Mouse (Mus musculus) limb, embryonic 14.5 days (tissue): Measurements from ENCODE around the gene Igf2bp1. TPM values are rescaled to one million over a fixed set of nuclear protein-coding genes. Genes with fewer than 3 reads are reported as not detected.

Experiments used
- ATAC-seq: fragments of 200-750 bp; cut with Nextera tagmentation; 2 replicates; pipeline ENCODE4 v1.8.0; 2017; ENCODE audit warnings: low read depth, moderate number of reproducible peaks, moderate TSS enrichment; ENCODE audit not compliant: low FRiP score
- DNase-seq: peaks from one replicate; pipeline ENCODE4 v3.0.0-alpha.2; 2015; ENCODE audit warnings: low spot score
- H3K27ac ChIP-seq: fragments of 300-500 bp; sonication (generic); replicated peaks from 2 replicates; pipeline ENCODE4 v1.5.1; 2014; ENCODE audit warnings: low read depth, mild to moderate bottlenecking, low read length, moderate library complexity, mixed read lengths
- H3K27me3 ChIP-seq: fragments of 300-500 bp; sonication (generic); 2 replicates; pipeline ENCODE4 v1.6.1; 2014; ENCODE audit warnings: low read length, mixed read lengths; ENCODE audit not compliant: control insufficient read depth, insufficient read depth
- H3K36me3 ChIP-seq: fragments of 300-500 bp; sonication (generic); 2 replicates; pipeline ENCODE4 v1.6.1; 2014; ENCODE audit warnings: mild to moderate bottlenecking, low read length, moderate library complexity, mixed read lengths; ENCODE audit not compliant: control insufficient read depth, insufficient read depth
- H3K4me1 ChIP-seq: fragments of 300-500 bp; sonication (generic); 2 replicates; pipeline ENCODE4 v1.6.1; 2014; ENCODE audit warnings: antibody characterized with exemption, low read length, mixed read lengths; ENCODE audit not compliant: control insufficient read depth, insufficient read depth
- H3K4me2 ChIP-seq: fragments of 300-500 bp; sonication (generic); replicated peaks from 2 replicates; pipeline ENCODE4 v1.6.1; 2014; ENCODE audit warnings: low read depth, mild to moderate bottlenecking, low read length, moderate library complexity; ENCODE audit not compliant: severe bottlenecking
- H3K4me3 ChIP-seq: fragments of 300-500 bp; sonication (generic); replicated peaks from 2 replicates; pipeline ENCODE4 v1.5.1; 2014; ENCODE audit warnings: low read length
- H3K9ac ChIP-seq: fragments of 300-500 bp; sonication (generic); 2 replicates; pipeline ENCODE4 v1.6.1; 2014; ENCODE audit warnings: mild to moderate bottlenecking, low read depth, low read length, moderate library complexity; ENCODE audit not compliant: severe bottlenecking
- H3K9me3 ChIP-seq: fragments of 300-500 bp; sonication (generic); 2 replicates; pipeline ENCODE4 v1.6.1; 2016; ENCODE audit warnings: low read length; ENCODE audit not compliant: control insufficient read depth
- POLR2A ChIP-seq: fragments of 200-500 bp; IDR thresholded peaks from 2 replicates; pipeline ENCODE4 v1.8.0; 2012; ENCODE audit warnings: inconsistent platforms, mild to moderate bottlenecking, moderate library complexity, borderline replicate concordance; ENCODE audit not compliant: insufficient read depth, insufficient read length; ENCODE audit errors: extremely low read depth
- WGBS: fragments of 180-500 bp; shearing (Covaris S2); extraction: QIAGEN DNeasy Blood & Tissue Kit; methylation state at CpG from one replicate; pipeline ENCODE4 v1.1.7; 2014; 5-methylcytosine and 5-hydroxymethylcytosine counted together
- polyA plus RNA-seq, 2 experiments: library from polyadenylated mRNA; depleted of rRNA in 1 of 2; stranded (reverse) in 1 of 2; unstranded in 1 of 2; fragments of >200 nt; fragmentation: Nextera tagmentation in 1 of 2; extraction: Ambion mirVana in 1 of 2; gene quantifications; 2 replicates each; pipeline versions ENCODE4 v1.2.1 to v1.2.3; 2012 to 2014

The Igf2bp1 gene
- polyA plus RNA-seq, 2 experiments = 22.8 to 26.7 TPM

DNA sequence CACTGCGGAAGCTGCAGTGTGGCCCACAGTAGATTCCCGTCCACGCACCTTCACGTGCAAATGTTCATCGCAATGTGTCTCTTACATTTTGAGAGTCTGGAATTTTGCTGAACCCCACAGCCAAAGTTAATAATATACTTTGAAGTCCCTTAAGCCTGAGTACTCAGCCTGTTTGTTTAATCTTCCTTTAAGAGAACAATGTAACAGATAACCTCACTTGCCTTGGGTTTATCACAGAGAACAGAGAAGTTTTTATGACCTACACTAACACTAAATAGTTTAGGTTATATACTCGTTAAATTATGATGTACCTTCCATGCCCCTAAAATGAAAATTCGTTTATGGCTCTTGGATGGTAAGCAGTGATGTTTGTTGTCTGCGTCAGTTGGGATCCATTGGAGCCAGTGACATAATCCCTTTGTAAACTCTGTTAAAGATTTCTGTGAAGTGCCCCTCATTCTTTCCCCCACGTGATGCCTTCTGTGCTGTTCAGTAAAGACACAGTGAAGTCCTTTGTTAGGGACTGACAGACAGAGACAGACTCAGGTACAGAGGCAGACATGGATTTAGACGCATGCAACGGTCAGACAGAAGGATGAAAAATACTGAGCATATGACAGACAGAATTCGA, 83.6 kb downstream of the Igf2bp1 start:
- H3K36me3 ChIP-seq = no peaks in the 10 kb centered on the region
- no peak for ATAC-seq
- no peak overlapping the region for H3K9ac ChIP-seq
- 60% methylated on average over 12 of the region's 12 CpGs for WGBS
- DNase-seq = no peak
- H3K4me1 ChIP-seq = no peaks in the 10 kb centered on the region
- peaks cover 19% of the 10 kb centered on the region for H3K27me3 ChIP-seq
- no peak overlapping the region for H3K27ac ChIP-seq
- H3K4me2 ChIP-seq = no peak overlapping the region
- H3K4me3 ChIP-seq = no peak overlapping the region
- no peak for TF ChIP-seq POLR2A
- no peaks in the 10 kb centered on the region for H3K9me3 ChIP-seq

DNA sequence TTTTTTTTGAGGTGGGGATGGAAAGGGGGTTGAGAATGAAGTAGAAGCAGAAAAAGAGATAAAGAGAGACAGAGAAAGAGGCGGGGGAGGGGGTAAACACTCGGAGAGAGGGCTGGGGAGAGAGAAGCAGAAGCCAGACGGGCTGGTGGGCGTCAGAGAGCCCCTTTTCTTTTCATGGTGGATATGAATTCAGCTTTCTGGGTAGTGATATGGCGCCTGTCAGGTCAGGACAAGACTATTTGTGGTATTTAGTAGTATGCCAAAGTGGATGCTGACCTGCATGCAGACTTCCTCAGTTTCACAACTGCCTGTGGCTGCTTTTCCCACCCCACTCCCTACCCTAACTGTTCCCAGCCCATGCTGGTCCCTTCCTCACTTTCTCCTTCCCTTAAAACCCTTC, 89.3 kb downstream of the Igf2bp1 start:
- no peak for TF ChIP-seq POLR2A
- DNase-seq (no peak), ATAC-seq (no peak)
- 0% methylated on average over 5 of the region's 5 CpGs for WGBS
- Histone ChIP-seq H3K27ac (no peak overlapping the region), H3K9ac (no peak overlapping the region), H3K36me3 (no peaks in the 10 kb centered on the region), H3K27me3 (peaks cover 63% of the 10 kb centered on the region), H3K4me3 (no peak overlapping the region), H3K4me1 (peaks cover 6% of the 10 kb centered on the region; the same call in 1 of the 2 replicates), H3K9me3 (no peaks in the 10 kb centered on the region), H3K4me2 (no peak overlapping the region)

DNA sequence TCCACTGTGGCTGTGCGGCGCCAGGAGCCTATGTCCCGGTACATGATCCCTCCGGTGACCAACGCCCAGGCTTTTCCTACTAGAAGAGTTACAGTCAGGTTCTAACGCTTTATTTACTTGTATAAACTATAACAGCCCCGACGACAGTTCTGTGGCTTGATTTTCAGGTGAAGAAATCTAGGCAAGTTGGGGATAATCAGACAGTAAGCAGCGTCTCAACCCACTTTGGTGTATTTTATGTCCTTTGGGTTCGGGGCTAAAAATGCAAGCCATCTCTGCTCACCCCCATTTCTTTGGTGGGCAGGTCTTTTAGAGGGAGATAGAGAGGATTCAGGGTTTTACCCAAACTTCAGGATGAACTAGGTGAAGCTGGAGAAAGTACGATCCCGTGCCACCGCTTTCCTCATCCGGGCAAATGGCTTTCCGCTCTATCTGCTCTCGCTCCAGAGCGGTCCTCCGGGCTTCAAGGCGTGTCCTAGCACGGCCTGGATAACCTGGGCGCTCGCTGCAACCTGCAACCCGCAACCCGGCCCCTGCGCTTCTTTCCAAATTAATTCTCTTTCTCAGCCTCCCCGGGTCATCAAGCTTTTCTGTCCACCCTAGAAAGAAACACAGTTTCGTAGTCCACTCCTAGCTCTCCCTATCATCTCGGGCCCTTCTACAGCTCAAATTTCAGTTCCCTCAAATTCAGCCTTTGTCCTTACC, 90.6 kb downstream of the Igf2bp1 start:
- no peak for TF ChIP-seq POLR2A
- peaks cover 68% of the 10 kb centered on the region for H3K27me3 ChIP-seq
- H3K4me2 ChIP-seq = peak overlapping the region; percentile 31
- peaks cover 6% of the 10 kb centered on the region; the same call in 1 of the 2 replicates for H3K4me1 ChIP-seq
- no peaks in the 10 kb centered on the region for H3K9me3 ChIP-seq
- ATAC-seq = no peak
- no peak for DNase-seq
- no peaks in the 10 kb centered on the region for H3K36me3 ChIP-seq
- H3K27ac ChIP-seq = no peak overlapping the region
- no peak overlapping the region for H3K9ac ChIP-seq
- peak overlapping the region; percentile 18 for H3K4me3 ChIP-seq
- WGBS = 2% methylated on average over 28 of the region's 28 CpGs

DNA sequence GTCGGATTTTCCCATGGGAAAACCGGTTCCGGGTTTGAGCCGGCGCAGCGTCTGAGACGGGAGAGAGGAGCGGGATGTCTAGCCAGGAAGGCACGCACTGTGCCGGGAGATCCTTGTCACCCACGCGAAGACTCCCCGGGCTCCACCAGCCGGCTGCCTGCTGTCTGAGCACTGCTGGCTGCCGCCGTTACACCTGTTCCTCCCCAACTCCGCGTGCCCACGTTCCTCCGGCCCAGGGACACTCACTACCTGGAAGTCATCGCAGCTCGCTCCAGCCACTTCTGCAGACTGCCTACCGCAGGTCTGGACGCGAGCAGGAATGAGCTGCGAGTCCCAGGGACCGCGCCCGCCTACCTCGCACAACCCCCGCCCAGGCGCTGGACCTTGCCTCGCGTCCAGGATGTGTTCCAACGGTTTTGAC, 91.2 kb downstream of the Igf2bp1 start, which contains the start of gene B4galnt2:
Gene B4galnt2, minus strand, starts transcription at position 321 of the 421 bp plus-strand sequence.
- Histone ChIP-seq H3K27me3 (peaks cover 68% of the 10 kb centered on the region), H3K9ac (no peak within 1 kb of the TSS), H3K9me3 (no peaks in the 10 kb centered on the region), H3K4me3 (peak within 1 kb of the TSS; percentile 18), H3K27ac (no peak within 1 kb of the TSS), H3K4me2 (peak within 1 kb of the TSS; percentile 31), H3K36me3 (no peaks in the 10 kb centered on the region), H3K4me1 (peaks cover 6% of the 10 kb centered on the region; the same call in 1 of the 2 replicates)
- ATAC-seq (no peak), DNase-seq (no peak)
- under 1% methylated on average over 28 of the region's 35 CpGs for WGBS
- no peak for TF ChIP-seq POLR2A

DNA sequence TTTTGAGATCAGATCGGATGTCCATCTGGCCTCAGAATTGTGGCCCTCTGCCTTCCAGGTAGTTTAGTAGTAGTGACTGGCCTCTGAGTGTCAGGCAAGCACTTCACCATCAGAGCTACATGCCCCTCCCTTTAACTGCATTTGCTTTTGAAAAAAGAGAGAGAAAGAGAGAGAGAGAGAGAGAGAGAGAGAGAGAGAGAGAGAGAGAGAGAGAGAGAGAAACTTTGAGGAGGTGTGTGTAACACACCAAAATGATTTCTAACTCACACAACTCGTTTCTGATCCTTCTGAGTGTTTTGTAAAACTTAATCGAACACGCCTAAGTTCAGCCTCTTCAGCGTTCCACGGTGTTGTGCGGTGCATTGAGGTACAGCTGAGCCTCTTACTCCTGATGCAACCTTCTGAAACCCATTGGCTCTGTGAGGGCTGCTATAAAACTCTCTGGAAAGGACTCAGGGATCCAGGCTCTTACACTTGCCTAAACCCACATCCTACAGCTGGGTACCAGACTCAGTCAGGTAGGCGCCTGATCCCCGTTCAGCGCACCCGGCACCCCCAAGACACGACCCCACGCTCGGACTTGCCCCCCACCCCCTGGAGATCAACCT, 91.7 kb downstream of the Igf2bp1 start:
- no peaks in the 10 kb centered on the region for H3K36me3 ChIP-seq
- no peak overlapping the region for H3K9ac ChIP-seq
- DNase-seq (no peak), ATAC-seq (no peak)
- no peak overlapping the region; the same call in 1 of the 2 replicates for H3K4me2 ChIP-seq
- H3K27ac ChIP-seq = no peak overlapping the region
- 6% methylated on average over 14 of the region's 14 CpGs for WGBS
- H3K4me3 ChIP-seq = peak overlapping the region; percentile 18; the same call in 1 of the 2 replicates
- peaks cover 6% of the 10 kb centered on the region; the same call in 1 of the 2 replicates for H3K4me1 ChIP-seq
- TF ChIP-seq POLR2A = no peak
- peaks cover 68% of the 10 kb centered on the region for H3K27me3 ChIP-seq
- H3K9me3 ChIP-seq = no peaks in the 10 kb centered on the region
